Mouse (Mus musculus): ENCODE data around the gene Mgp. TPM values are rescaled to one million over a fixed set of nuclear protein-coding genes. Genes with fewer than 3 reads are reported as not detected.

Gene Mgp
- polyA plus RNA-seq, 1 experiment from 2014 or later, result 5.0 TPM

Other genes starting within 250 kb of the Mgp start
- gene Plbd1, start 213.9 kb downstream of the Mgp start, polyA plus RNA-seq (2014; fragmentation: Nextera tagmentation; extraction: Ambion mirVana), result 0.31 and 0.43 TPM in 2 replicates
- gene Gucy2c, start 94.1 kb downstream of the Mgp start, polyA plus RNA-seq (2014; fragmentation: Nextera tagmentation; extraction: Ambion mirVana), result 0.12 and 0.18 TPM in 2 replicates
- 0.61 and 1.5 TPM in 2 replicates for gene Hist4h4, start 71.4 kb downstream of the Mgp start, polyA plus RNA-seq (2014; fragmentation: Nextera tagmentation; extraction: Ambion mirVana)
- 97.3 and 108 TPM in 2 replicates for gene H2afj, start 67.6 kb downstream of the Mgp start, polyA plus RNA-seq (2014; fragmentation: Nextera tagmentation; extraction: Ambion mirVana)
- gene BC049715, start 48.2 kb downstream of the Mgp start, polyA plus RNA-seq (2014; fragmentation: Nextera tagmentation; extraction: Ambion mirVana), result 0.86 and 1.2 TPM in 2 replicates
- gene Wbp11, start 47.6 kb downstream of the Mgp start, polyA plus RNA-seq (2014; fragmentation: Nextera tagmentation; extraction: Ambion mirVana), result 65.3 and 76.5 TPM in 2 replicates
- 1.1 and 1.5 TPM in 2 replicates for gene Smco3, start 40.4 kb downstream of the Mgp start, polyA plus RNA-seq (2014; fragmentation: Nextera tagmentation; extraction: Ambion mirVana)
- gene Art4, start 18.1 kb downstream of the Mgp start, polyA plus RNA-seq (2014; fragmentation: Nextera tagmentation; extraction: Ambion mirVana), result 0.14 TPM in 1 of 2 replicates, not detected in the other
- gene Erp27, start 46.4 kb upstream of the Mgp start, polyA plus RNA-seq (2014; fragmentation: Nextera tagmentation; extraction: Ambion mirVana), result 0.23 and 0.28 TPM in 2 replicates
- not detected in 2 replicates for gene Pde6h, start 48.0 kb upstream of the Mgp start, polyA plus RNA-seq (2014; fragmentation: Nextera tagmentation; extraction: Ambion mirVana)
- 17.9 and 18.8 TPM in 2 replicates for gene Arhgdib, start 66.1 kb upstream of the Mgp start, polyA plus RNA-seq (2014; fragmentation: Nextera tagmentation; extraction: Ambion mirVana)